Mouse (Mus musculus): ENCODE measurements around the gene Mttp.

DNA sequence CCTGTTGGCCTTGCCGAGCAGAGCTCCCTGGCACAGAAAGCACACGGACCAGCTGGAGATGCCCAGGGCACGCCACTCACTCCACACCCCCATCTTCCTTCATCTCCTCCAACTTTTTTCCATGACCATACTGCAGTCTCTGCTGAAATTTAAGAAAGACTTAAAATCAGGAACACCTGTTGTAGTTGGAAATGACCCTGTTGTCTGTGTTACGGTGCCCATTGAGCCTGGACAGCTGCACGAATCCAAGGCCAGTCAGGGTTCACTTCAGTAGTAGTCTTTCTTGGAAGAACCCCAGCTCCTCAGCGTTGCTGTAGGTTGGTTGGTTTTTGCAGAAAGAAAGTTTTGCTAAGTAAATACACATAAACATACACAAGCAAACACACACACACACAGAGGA, 95.2 kb downstream of the Mttp start:
- TF ChIP-seq CTCF (conservative IDR thresholded peaks at IDR 0.05; ENCODE audit: low read length) (no peak), POU5F1 (IDR thresholded peaks at IDR 0.05; ENCODE audit: borderline replicate concordance, low read length) (no peak), NANOG (IDR thresholded peaks at IDR 0.05; ENCODE audit: borderline replicate concordance, low read length) (no peak)
